Mouse (Mus musculus) small intestine, adult 2 months (tissue): ENCODE measurements around the gene Ncl.

Experiments
- CTCF ChIP-seq: fragments of 200-500 bp; IDR thresholded peaks from 2 replicates; pipeline ENCODE4 v1.5.1; 2012; ENCODE audit warnings: low read depth, mild to moderate bottlenecking, control low read depth, inconsistent platforms, low read length, moderate library complexity, mixed read lengths; ENCODE audit not compliant: insufficient replicate concordance, insufficient read length; ENCODE audit errors: extremely low read depth
- POLR2A ChIP-seq: fragments of 200-500 bp; IDR thresholded peaks from 2 replicates; pipeline ENCODE4 v1.6.1; 2012; ENCODE audit warnings: low read depth, mild to moderate bottlenecking, control low read depth, inconsistent platforms, low read length, moderate library complexity

GRCm38 (mm10) chr1:86307177-86307762 is 51.9 kb downstream of the Ncl start:
- TF ChIP-seq CTCF: no peak
- TF ChIP-seq POLR2A: no peak
